Mouse (Mus musculus) heart, postnatal 0 days (tissue): ENCODE results near the gene Taar3. TPM values are rescaled to one million over a fixed set of nuclear protein-coding genes. Genes with fewer than 3 reads are reported as not detected.

Source experiments
- ATAC-seq: fragments of 200-750 bp; cut with Nextera tagmentation; 2 replicates; pipeline ENCODE4 v1.8.0; 2017; ENCODE audit warnings: low read depth, moderate number of reproducible peaks, moderate library complexity; ENCODE audit not compliant: insufficient read depth
- DNase-seq: peaks from one replicate; pipeline ENCODE4 v3.0.0-alpha.2; 2016; ENCODE audit warnings: low spot score
- H3K27ac ChIP-seq: fragments of 300-500 bp; sonication (generic); 2 replicates; pipeline ENCODE4 v1.5.1; 2014; ENCODE audit warnings: low read depth, mild to moderate bottlenecking
- H3K27me3 ChIP-seq: fragments of 300-500 bp; sonication (generic); 2 replicates; pipeline ENCODE4 v1.6.1; 2014; ENCODE audit warnings: low read length, mixed read lengths; ENCODE audit not compliant: control insufficient read depth, insufficient read depth
- H3K36me3 ChIP-seq: fragments of 300-500 bp; sonication (generic); replicated peaks from 2 replicates; pipeline ENCODE4 v1.6.1; 2014; ENCODE audit warnings: low read length, mixed read lengths; ENCODE audit not compliant: control insufficient read depth, insufficient read depth
- H3K4me1 ChIP-seq: fragments of 300-500 bp; sonication (generic); 2 replicates; pipeline ENCODE4 v1.6.1; 2014; ENCODE audit warnings: antibody characterized with exemption; ENCODE audit not compliant: control insufficient read depth, insufficient read depth
- H3K4me2 ChIP-seq: fragments of 300-500 bp; sonication (generic); 2 replicates; pipeline ENCODE4 v1.6.1; 2014; ENCODE audit warnings: low read depth, mild to moderate bottlenecking, low read length, moderate library complexity
- H3K4me3 ChIP-seq: fragments of 300-500 bp; sonication (generic); 2 replicates; pipeline ENCODE4 v1.5.1; 2014; ENCODE audit warnings: low read depth, low read length
- H3K9ac ChIP-seq: fragments of 300-500 bp; sonication (generic); replicated peaks from 2 replicates; pipeline ENCODE4 v1.6.1; 2014; ENCODE audit warnings: low read depth, low read length, mixed read lengths
- H3K9me3 ChIP-seq: fragments of 300-500 bp; sonication (generic); replicated peaks from 2 replicates; pipeline ENCODE4 v1.6.1; 2016; ENCODE audit warnings: low read length; ENCODE audit not compliant: control insufficient read depth
- CTCF ChIP-seq: IDR thresholded peaks from 2 replicates; pipeline ENCODE4 v1.5.1; 2016; ENCODE audit warnings: antibody characterized with exemption, control low read depth, low read depth
- EP300 ChIP-seq: IDR thresholded peaks from 2 replicates; pipeline ENCODE4 v1.6.1; 2016; ENCODE audit warnings: antibody characterized with exemption, low read depth
- WGBS: fragments of 180-500 bp; shearing (Covaris S2); extraction: QIAGEN DNeasy Blood & Tissue Kit; methylation state at CpG from one replicate; pipeline ENCODE4 v1.1.7; 2014; 5-methylcytosine and 5-hydroxymethylcytosine counted together
- polyA plus RNA-seq: library from polyadenylated mRNA; unstranded; fragments of >200 nt; fragmentation: Nextera tagmentation; extraction: Ambion mirVana; gene quantifications from 2 replicates; pipeline ENCODE4 v1.2.1, GENCODE M21; 2015
- total RNA-seq: library from RNA; depleted of rRNA; stranded (reverse); fragments of >200 nt; gene quantifications from 2 replicates; pipeline ENCODE4 v1.2.3, GENCODE M21; 2014; ENCODE audit warnings: low replicate concordance; rRNA removed

The Taar3 gene
- total RNA-seq (not detected in 2 replicates), polyA plus RNA-seq (not detected in 2 replicates)

DNA sequence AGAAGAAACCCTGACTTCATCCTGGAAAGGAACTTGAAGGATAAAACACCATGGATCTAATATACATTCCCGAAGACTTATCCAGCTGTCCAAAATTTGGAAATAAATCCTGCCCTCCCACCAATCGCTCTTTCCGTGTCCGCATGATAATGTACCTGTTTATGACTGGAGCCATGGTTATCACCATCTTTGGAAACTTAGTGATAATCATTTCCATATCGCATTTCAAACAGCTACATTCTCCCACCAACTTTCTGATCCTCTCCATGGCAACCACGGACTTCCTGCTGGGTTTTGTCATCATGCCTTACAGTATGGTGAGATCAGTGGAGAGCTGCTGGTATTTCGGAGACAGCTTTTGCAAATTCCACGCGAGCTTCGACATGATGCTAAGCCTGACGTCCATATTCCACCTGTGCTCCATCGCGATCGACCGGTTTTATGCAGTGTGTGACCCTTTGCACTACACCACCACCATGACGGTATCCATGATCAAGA lies at the start of gene Taar3:
Taar3 (plus strand) TSS at position 51 of the 498 bp plus-strand sequence.
- Histone ChIP-seq H3K9me3 (no peaks in the 10 kb centered on the region), H3K27me3 (no peaks in the 10 kb centered on the region), H3K27ac (no peak within 1 kb of the TSS), H3K4me3 (no peak within 1 kb of the TSS), H3K9ac (no peak within 1 kb of the TSS), H3K36me3 (no peaks in the 10 kb centered on the region), H3K4me2 (no peak within 1 kb of the TSS), H3K4me1 (no peaks in the 10 kb centered on the region)
- no peak for ATAC-seq
- 87% methylated on average over 16 of the region's 16 CpGs for WGBS
- TF ChIP-seq CTCF, result no peak
- TF ChIP-seq EP300, result no peak
- no peak for DNase-seq

DNA sequence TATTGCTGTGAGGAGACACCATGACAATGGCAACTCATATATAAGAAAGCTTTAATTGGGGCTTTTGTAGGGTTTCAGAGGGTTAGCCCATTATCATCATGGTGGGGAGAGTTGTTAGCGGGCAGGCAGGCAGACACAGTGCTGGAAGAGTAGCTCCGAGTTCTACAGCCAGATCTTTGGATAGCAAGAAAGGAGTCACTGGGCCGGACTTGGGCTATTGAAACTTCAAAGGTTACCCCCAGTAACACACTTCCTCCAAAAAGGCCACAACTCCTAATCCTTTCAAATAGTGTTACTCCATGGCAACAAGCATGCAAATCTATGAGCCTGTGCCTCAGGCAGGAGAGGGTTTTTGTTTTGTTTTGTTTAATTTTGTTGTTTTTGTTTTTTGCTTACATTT lies 48.2 kb upstream of the Taar3 start:
- H3K4me1 ChIP-seq, result no peaks in the 10 kb centered on the region
- no peak overlapping the region for H3K4me2 ChIP-seq
- no peak overlapping the region for H3K27ac ChIP-seq
- no peaks in the 10 kb centered on the region for H3K27me3 ChIP-seq
- TF ChIP-seq CTCF (no peak), EP300 (no peak)
- no peaks in the 10 kb centered on the region for H3K9me3 ChIP-seq
- no peak overlapping the region for H3K4me3 ChIP-seq
- ATAC-seq (no peak), DNase-seq (no peak)
- no peaks in the 10 kb centered on the region for H3K36me3 ChIP-seq
- H3K9ac ChIP-seq, result no peak overlapping the region
- WGBS, result 82% methylated on average over 3 of the region's 3 CpGs

DNA sequence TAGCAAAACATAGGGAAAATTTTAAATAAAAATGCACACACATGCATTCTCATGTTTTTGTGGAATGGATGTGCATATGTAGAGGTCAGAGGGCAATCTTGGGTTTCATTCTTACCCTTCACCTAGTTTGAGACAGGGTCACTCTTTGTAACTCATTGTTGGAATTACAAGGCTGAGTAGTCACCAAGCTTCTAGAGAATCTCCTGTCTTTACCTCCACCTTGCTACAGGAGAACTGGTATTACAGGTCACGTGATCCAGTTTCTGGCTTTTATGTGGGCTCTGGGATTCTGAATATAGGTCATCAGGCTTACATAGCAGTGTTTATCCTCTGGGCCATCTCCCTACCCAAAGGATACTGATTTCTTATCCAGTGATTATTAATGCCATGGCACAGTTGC lies 43.7 kb upstream of the Taar3 start:
- no peak for TF ChIP-seq CTCF
- TF ChIP-seq EP300, result no peak
- Histone ChIP-seq H3K4me1 (no peaks in the 10 kb centered on the region), H3K36me3 (no peaks in the 10 kb centered on the region), H3K9ac (no peak overlapping the region), H3K27me3 (no peaks in the 10 kb centered on the region), H3K27ac (no peak overlapping the region), H3K4me2 (no peak overlapping the region), H3K9me3 (no peaks in the 10 kb centered on the region), H3K4me3 (no peak overlapping the region)
- WGBS, result 90% methylated on average over 1 of the region's 1 CpGs
- ATAC-seq (no peak), DNase-seq (no peak)

DNA sequence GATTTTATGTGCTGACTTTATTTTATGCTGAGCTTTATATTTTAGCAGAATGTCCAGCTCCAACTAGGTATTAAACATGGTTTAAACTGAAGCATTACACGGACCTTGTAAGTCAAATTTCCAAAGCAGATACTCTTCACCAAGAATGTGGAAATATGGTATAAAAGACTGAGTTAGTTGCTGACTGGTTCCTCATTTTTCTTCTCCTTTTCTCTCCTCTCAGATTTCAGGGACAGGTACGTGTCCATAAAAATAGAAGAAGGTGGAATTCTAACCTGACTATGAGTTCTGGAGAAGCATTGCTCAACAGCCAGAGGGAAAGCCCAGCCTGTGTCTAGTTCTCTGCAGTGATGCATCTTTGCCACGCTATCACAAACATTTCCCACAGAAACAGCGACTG lies 29.3 kb upstream of the Taar3 start, which contains the start of gene Taar1:
Taar1 (plus strand) TSS at position 301 of the 400 bp plus-strand sequence.
- WGBS, result 83% methylated on average over 4 of the region's 4 CpGs
- no peak within 1 kb of the TSS for H3K4me2 ChIP-seq
- no peak within 1 kb of the TSS for H3K27ac ChIP-seq
- H3K4me3 ChIP-seq, result no peak within 1 kb of the TSS
- DNase-seq (no peak), ATAC-seq (no peak)
- no peak for TF ChIP-seq CTCF
- TF ChIP-seq EP300, result no peak
- H3K27me3 ChIP-seq, result no peaks in the 10 kb centered on the region
- H3K36me3 ChIP-seq, result no peaks in the 10 kb centered on the region
- no peak within 1 kb of the TSS for H3K9ac ChIP-seq
- H3K9me3 ChIP-seq, result no peaks in the 10 kb centered on the region
- no peaks in the 10 kb centered on the region for H3K4me1 ChIP-seq

DNA sequence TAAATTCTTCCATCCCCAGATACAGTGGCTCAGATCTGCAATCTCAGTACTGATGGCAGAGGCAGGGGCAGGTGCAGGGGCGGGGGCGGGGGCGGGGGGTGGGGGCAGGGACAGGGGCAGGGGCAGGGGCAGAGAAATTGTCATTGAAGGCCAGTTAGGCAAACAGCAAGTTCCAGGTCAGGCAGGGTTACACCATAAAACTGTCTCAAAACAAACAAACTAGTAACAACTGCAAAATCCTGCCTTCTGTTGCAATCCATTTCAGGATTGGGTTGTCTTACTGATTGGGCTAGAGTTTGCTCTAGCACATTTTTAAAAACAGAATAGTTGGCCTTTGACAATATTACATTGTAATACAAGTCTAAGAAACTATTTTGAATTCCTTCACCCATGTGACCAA lies 26.9 kb upstream of the Taar3 start:
- no peak overlapping the region for H3K27ac ChIP-seq
- H3K9me3 ChIP-seq, result no peaks in the 10 kb centered on the region
- H3K4me2 ChIP-seq, result no peak overlapping the region
- H3K4me3 ChIP-seq, result no peak overlapping the region
- TF ChIP-seq CTCF, result no peak
- no peak for TF ChIP-seq EP300
- H3K9ac ChIP-seq, result no peak overlapping the region
- H3K27me3 ChIP-seq, result no peaks in the 10 kb centered on the region
- WGBS, result 78% methylated on average over 3 of the region's 3 CpGs
- no peaks in the 10 kb centered on the region for H3K36me3 ChIP-seq
- H3K4me1 ChIP-seq, result no peaks in the 10 kb centered on the region
- ATAC-seq (no peak), DNase-seq (no peak)

DNA sequence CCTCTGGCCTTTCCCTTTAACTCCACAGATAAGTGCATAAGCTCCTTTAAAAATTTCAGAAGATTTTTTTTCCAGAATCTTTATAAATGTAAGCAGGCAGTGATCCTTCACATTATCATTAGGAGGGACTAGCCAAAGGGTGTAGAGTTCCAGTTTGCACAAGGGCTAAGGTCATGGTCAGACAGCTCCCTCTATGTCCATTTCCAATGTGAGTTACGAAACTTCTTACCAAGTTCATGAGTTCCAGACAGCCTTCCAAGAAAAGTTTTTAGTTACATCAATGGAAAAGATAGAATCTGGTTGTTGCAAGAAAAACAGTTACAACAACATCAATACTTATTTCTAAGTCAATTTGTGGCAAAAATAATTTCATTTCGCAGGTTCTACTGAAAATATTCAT lies 25.4 kb upstream of the Taar3 start:
- DNase-seq (no peak), ATAC-seq (no peak)
- Histone ChIP-seq H3K9ac (no peak overlapping the region), H3K9me3 (no peaks in the 10 kb centered on the region), H3K27me3 (no peaks in the 10 kb centered on the region), H3K4me1 (no peaks in the 10 kb centered on the region), H3K27ac (no peak overlapping the region), H3K36me3 (no peaks in the 10 kb centered on the region), H3K4me3 (no peak overlapping the region), H3K4me2 (no peak overlapping the region)
- no peak for TF ChIP-seq EP300
- 64% methylated on average over 2 of the region's 2 CpGs for WGBS
